Comparison of ENCODE assay signal across 11 mouse cellular contexts in the genomic region with DNA sequence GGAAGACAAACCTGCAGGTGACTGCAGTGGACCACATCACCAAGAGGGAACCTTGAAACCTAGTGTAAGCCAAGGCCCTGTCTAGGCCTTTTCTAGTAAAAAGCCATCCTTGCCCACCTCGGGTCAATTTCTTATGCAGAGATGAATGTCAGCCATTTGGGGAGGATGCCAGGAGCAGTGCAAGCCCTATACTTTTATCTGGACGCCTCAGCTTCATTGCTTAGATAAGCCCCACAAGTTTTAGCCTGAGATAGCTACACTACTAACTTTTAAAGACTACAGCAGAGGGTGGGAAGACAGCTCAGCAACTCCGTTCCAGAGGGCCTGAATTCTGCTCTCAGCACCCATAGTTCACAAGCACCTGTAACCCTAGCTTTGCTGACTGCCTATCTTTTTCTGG. TPM values are rescaled to one million over a fixed set of nuclear protein-coding genes. Genes with fewer than 3 reads are reported as not detected.
DNase-seq lines count a peak whose midpoint lies in the region; ATAC-seq and TF ChIP-seq lines count a peak whose summit lies in the region.
"Had no signal": no experiment of that assay in that cellular context is flagged by ENCODE, and none has a peak within 500 bp of the region (broad histone marks: within the 10 kb centered on the region; RNA-seq: fewer than 3 reads in every experiment).

No protein-coding gene starts in this region.

- no peak for TF ChIP-seq CTCF in stomach, postnatal 0 days (IDR thresholded peaks at IDR 0.05; ENCODE audit: low read depth)
- TF ChIP-seq CTCF in thymus, adult 2 months (IDR thresholded peaks at IDR 0.05; ENCODE audit: borderline replicate concordance, control insufficient read depth, extremely low read depth, insufficient read depth, low read length, poor library complexity) = no peak

- no peak for ATAC-seq in heart, embryonic 12.5 days (ENCODE audit: insufficient number of reproducible peaks, low FRiP score)
- 0 out of 2 replicates have a peak, but pooled peaks have one; percentile 17 for ATAC-seq in stomach, embryonic 15.5 days (ENCODE audit: insufficient read depth, low FRiP score, low read depth)
- no peak for ATAC-seq in stomach, postnatal 0 days (ENCODE audit: low FRiP score, low TSS enrichment)
- ATAC-seq in liver, embryonic 13.5 days (ENCODE audit: low read depth) = peak; percentile 87

- peaks cover 42% of the 10 kb centered on the region for H3K36me3 ChIP-seq in heart, embryonic 12.5 days
- peaks cover 19% of the 10 kb centered on the region for H3K36me3 ChIP-seq in stomach, embryonic 15.5 days
- peaks cover 11% of the 10 kb centered on the region for H3K36me3 ChIP-seq in stomach, postnatal 0 days (ENCODE audit: control insufficient read depth, insufficient read depth, low read length)
- peaks cover 49% of the 10 kb centered on the region for H3K36me3 ChIP-seq in liver, embryonic 13.5 days
- H3K36me3 ChIP-seq in thymus, adult 2 months (ENCODE audit: control insufficient read depth, insufficient read depth, low read length) = no peaks in the 10 kb centered on the region

- no peak for DNase-seq in heart, adult 11 months
- DNase-seq in stomach, postnatal 0 days (ENCODE audit: low spot score) = no peak
- peak; percentile 74 for DNase-seq in liver, embryonic 13.5 days
- no peak for DNase-seq in frontal cortex, postnatal 25 days (ENCODE audit: low spot score in 2 of 2)
- DNase-seq in cerebellum, postnatal 10 days = no peak
- DNase-seq in thymus, adult 2 months = no peak
- DNase-seq: heart, postnatal 10 days; kidney, adult 18-20 months; lung, adult 18-20 months had no signal

- H3K4me1 ChIP-seq in heart, embryonic 12.5 days (replicated peaks) = peaks cover 32% of the 10 kb centered on the region
- peaks cover 21% of the 10 kb centered on the region for H3K4me1 ChIP-seq in stomach, embryonic 15.5 days
- peaks cover 11% of the 10 kb centered on the region; the same call in 1 of the 2 replicates for H3K4me1 ChIP-seq in stomach, postnatal 0 days (replicated peaks; ENCODE audit: control insufficient read depth, insufficient read depth)
- peaks cover 61% of the 10 kb centered on the region for H3K4me1 ChIP-seq in liver, embryonic 13.5 days (replicated peaks)
- peaks cover 25% of the 10 kb centered on the region for H3K4me1 ChIP-seq in thymus, adult 2 months (replicated peaks; ENCODE audit: control insufficient read depth, insufficient read depth, low read length)

- no peak overlapping the region for H3K9ac ChIP-seq in heart, embryonic 12.5 days
- H3K9ac ChIP-seq in stomach, embryonic 15.5 days = no peak overlapping the region
- H3K9ac ChIP-seq in stomach, postnatal 0 days (ENCODE audit: low read length) = no peak overlapping the region
- peak overlapping the region; percentile 99 for H3K9ac ChIP-seq in liver, embryonic 13.5 days

- 0 out of 2 replicates have a peak overlapping the region, but pooled peaks have one; percentile 10 for H3K27ac ChIP-seq in heart, embryonic 12.5 days (ENCODE audit: poor library complexity, severe bottlenecking)
- H3K27ac ChIP-seq in stomach, embryonic 15.5 days = 0 out of 2 replicates have a peak overlapping the region, but pooled peaks have one; percentile 4
- no peak overlapping the region for H3K27ac ChIP-seq in stomach, postnatal 0 days (replicated peaks)
- H3K27ac ChIP-seq in liver, embryonic 13.5 days = peak overlapping the region; percentile 98
- no peak overlapping the region for H3K27ac ChIP-seq in thymus, adult 2 months (ENCODE audit: control insufficient read depth, insufficient read depth, low read length)

- H3K4me3 ChIP-seq in heart, embryonic 12.5 days = no peak overlapping the region
- H3K4me3 ChIP-seq in stomach, embryonic 15.5 days (replicated peaks) = no peak overlapping the region
- H3K4me3 ChIP-seq in stomach, postnatal 0 days (ENCODE audit: low read depth, low read length) = no peak overlapping the region
- peak overlapping the region; percentile 100 for H3K4me3 ChIP-seq in liver, embryonic 13.5 days (replicated peaks)
- H3K4me3 ChIP-seq in thymus, adult 2 months (ENCODE audit: control insufficient read depth, insufficient read depth, low read length) = no peak overlapping the region

- no peak for TF ChIP-seq EP300 in stomach, postnatal 0 days (optimal IDR thresholded peaks at IDR 0.05)

- no peaks in the 10 kb centered on the region for H3K27me3 ChIP-seq in heart, embryonic 12.5 days (replicated peaks)
- H3K27me3 ChIP-seq in stomach, embryonic 15.5 days (replicated peaks) = no peaks in the 10 kb centered on the region
- no peaks in the 10 kb centered on the region for H3K27me3 ChIP-seq in stomach, postnatal 0 days (ENCODE audit: control insufficient read depth, insufficient read depth, low read length)
- no peaks in the 10 kb centered on the region for H3K27me3 ChIP-seq in liver, embryonic 13.5 days
- H3K27me3 ChIP-seq in thymus, adult 2 months (ENCODE audit: control insufficient read depth, insufficient read depth, low read length) = no peaks in the 10 kb centered on the region

- H3K4me2 ChIP-seq in heart, embryonic 12.5 days = 0 out of 2 replicates have a peak overlapping the region, but pooled peaks have one; percentile 94
- peak overlapping the region; percentile 82 for H3K4me2 ChIP-seq in stomach, embryonic 15.5 days
- no peak overlapping the region for H3K4me2 ChIP-seq in stomach, postnatal 0 days (replicated peaks; ENCODE audit: low read depth)
- peak overlapping the region; percentile 81 for H3K4me2 ChIP-seq in liver, embryonic 13.5 days

- no peak for TF ChIP-seq POLR2A in thymus, adult 2 months (IDR thresholded peaks at IDR 0.05; ENCODE audit: control insufficient read depth, extremely low read depth, insufficient read depth, low read length, poor library complexity)

- 65% methylated on average over 3 of the region's 3 CpGs for WGBS in heart, embryonic 12.5 days
- 84% methylated on average over 3 of the region's 3 CpGs for WGBS in stomach, embryonic 15.5 days
- WGBS in stomach, postnatal 0 days = 89% methylated on average over 3 of the region's 3 CpGs
- 18% methylated on average over 3 of the region's 3 CpGs for WGBS in liver, embryonic 13.5 days (ENCODE audit: insufficient replicate concordance)
- WGBS in thymus, adult 2 months = 95% methylated on average over 3 of the region's 3 CpGs

- peaks cover 6% of the 10 kb centered on the region; the same call in 1 of the 2 replicates for H3K9me3 ChIP-seq in heart, embryonic 12.5 days (replicated peaks)
- no peaks in the 10 kb centered on the region for H3K9me3 ChIP-seq in stomach, embryonic 15.5 days
- no peaks in the 10 kb centered on the region for H3K9me3 ChIP-seq in stomach, postnatal 0 days (ENCODE audit: control insufficient read depth, low read length)
- 0 out of 2 replicates have a peak, but pooled peaks cover 5% of the 10 kb centered on the region for H3K9me3 ChIP-seq in liver, embryonic 13.5 days (replicated peaks)

RNA-seq across cellular contexts. Expression of a gene that starts 1.0 kb away (rescaled TPM):
- polyA plus RNA-seq in heart, embryonic 12.5 days (2016; fragmentation: Nextera tagmentation; extraction: Ambion mirVana) = 26.2 and 26.5 TPM in 2 replicates
- 25.3 and 28.2 TPM in 2 replicates for polyA plus RNA-seq in stomach, embryonic 15.5 days (2015; fragmentation: Nextera tagmentation; extraction: Ambion mirVana)
- polyA plus RNA-seq in stomach, postnatal 0 days (2015; fragmentation: Nextera tagmentation; extraction: Ambion mirVana) = 16.5 and 21.2 TPM in 2 replicates
- 7.8 and 8.3 TPM in 2 replicates for polyA plus RNA-seq in liver, embryonic 13.5 days (2015; fragmentation: Nextera tagmentation; extraction: Ambion mirVana)
- 130 and 137 TPM in 2 replicates for polyA plus RNA-seq in thymus, adult 2 months (2012; rRNA removed)

RNA-seq across cellular contexts. Expression of a gene that starts 13.2 kb away (rescaled TPM):
- 0.32 and 0.36 TPM in 2 replicates for polyA plus RNA-seq in heart, embryonic 12.5 days (2016; fragmentation: Nextera tagmentation; extraction: Ambion mirVana)
- polyA plus RNA-seq in stomach, embryonic 15.5 days (2015; fragmentation: Nextera tagmentation; extraction: Ambion mirVana) = 1.7 and 2.6 TPM in 2 replicates
- 3.7 and 5.0 TPM in 2 replicates for polyA plus RNA-seq in stomach, postnatal 0 days (2015; fragmentation: Nextera tagmentation; extraction: Ambion mirVana)
- polyA plus RNA-seq in liver, embryonic 13.5 days (2015; fragmentation: Nextera tagmentation; extraction: Ambion mirVana) = 1.3 and 1.5 TPM in 2 replicates
- polyA plus RNA-seq in thymus, adult 2 months (2012; rRNA removed) = 4.5 and 4.7 TPM in 2 replicates

RNA-seq across cellular contexts. Expression of a gene that starts 13.5 kb away (rescaled TPM):
- 118 and 121 TPM in 2 replicates for polyA plus RNA-seq in heart, embryonic 12.5 days (2016; fragmentation: Nextera tagmentation; extraction: Ambion mirVana)
- 143 and 157 TPM in 2 replicates for polyA plus RNA-seq in stomach, embryonic 15.5 days (2015; fragmentation: Nextera tagmentation; extraction: Ambion mirVana)
- polyA plus RNA-seq in stomach, postnatal 0 days (2015; fragmentation: Nextera tagmentation; extraction: Ambion mirVana) = 108 and 114 TPM in 2 replicates
- 84.9 and 92.7 TPM in 2 replicates for polyA plus RNA-seq in liver, embryonic 13.5 days (2015; fragmentation: Nextera tagmentation; extraction: Ambion mirVana)
- polyA plus RNA-seq in thymus, adult 2 months (2012; rRNA removed) = 121 and 130 TPM in 2 replicates

RNA-seq across cellular contexts. Expression of a gene that starts 40.4 kb away (rescaled TPM):
- 37.1 and 40.6 TPM in 2 replicates for polyA plus RNA-seq in heart, embryonic 12.5 days (2016; fragmentation: Nextera tagmentation; extraction: Ambion mirVana)
- polyA plus RNA-seq in stomach, embryonic 15.5 days (2015; fragmentation: Nextera tagmentation; extraction: Ambion mirVana) = 44.8 and 48.3 TPM in 2 replicates
- 19.0 and 21.5 TPM in 2 replicates for polyA plus RNA-seq in stomach, postnatal 0 days (2015; fragmentation: Nextera tagmentation; extraction: Ambion mirVana)
- 14.3 and 15.7 TPM in 2 replicates for polyA plus RNA-seq in liver, embryonic 13.5 days (2015; fragmentation: Nextera tagmentation; extraction: Ambion mirVana)
- 240 and 315 TPM in 2 replicates for polyA plus RNA-seq in thymus, adult 2 months (2012; rRNA removed)

RNA-seq across cellular contexts. Expression of a gene that starts 46.2 kb away (rescaled TPM):
- 0.08 TPM in 1 of 2 replicates, not detected in the other for polyA plus RNA-seq in heart, embryonic 12.5 days (2016; fragmentation: Nextera tagmentation; extraction: Ambion mirVana)
- 0.30 and 0.83 TPM in 2 replicates for polyA plus RNA-seq in stomach, embryonic 15.5 days (2015; fragmentation: Nextera tagmentation; extraction: Ambion mirVana)
- polyA plus RNA-seq in stomach, postnatal 0 days (2015; fragmentation: Nextera tagmentation; extraction: Ambion mirVana) = 30.8 and 33.0 TPM in 2 replicates
- not detected in 2 replicates for polyA plus RNA-seq in liver, embryonic 13.5 days (2015; fragmentation: Nextera tagmentation; extraction: Ambion mirVana)
- 1.1 and 1.2 TPM in 2 replicates for polyA plus RNA-seq in thymus, adult 2 months (2012; rRNA removed)

Comparison
In these comparisons a context has a peak if more than half of its experiments do, and no peak if none do; other contexts are left out.
1. ATAC-seq: peak in stomach, embryonic 15.5 days (single experiment) and liver, embryonic 13.5 days (single experiment); none in heart, embryonic 12.5 days (single experiment) and stomach, postnatal 0 days (single experiment).
2. H3K27ac ChIP-seq: peak in heart, embryonic 12.5 days (single experiment), stomach, embryonic 15.5 days (single experiment) and liver, embryonic 13.5 days (single experiment); none in stomach, postnatal 0 days (single experiment) and thymus, adult 2 months (single experiment).